ENCODE assay signal across 23 mouse cellular contexts in genomic region chr7:145118406-145118805, GRCm38 (mm10).
A peak's percentile ranks its signal among the peaks of the same experiment; 100 is the strongest.
DNase-seq lines count a peak whose midpoint lies in the region; ATAC-seq and TF ChIP-seq lines count a peak whose summit lies in the region.
"Had no signal": no experiment of that assay in that cellular context is flagged by ENCODE, and none has a peak within 500 bp of the region (broad histone marks: within the 10 kb centered on the region; RNA-seq: fewer than 3 reads in every experiment).

No protein-coding gene starts in this region.

- ATAC-seq in kidney, embryonic 14.5 days (ENCODE audit: low FRiP score, low TSS enrichment): peak; percentile 78
- peak; percentile 62 for ATAC-seq in kidney, embryonic 16.5 days (ENCODE audit: low FRiP score, low TSS enrichment)
- ATAC-seq: activated CD4-positive, CD25-positive, alpha-beta regulatory T cell, adult 4 months; CD4-positive, CD25-positive, alpha-beta regulatory T cell, adult 4 months; forebrain, embryonic 13.5 days; forebrain, embryonic 15.5 days; Patski had no signal

- 18% methylated on average over 4 of the region's 4 CpGs for WGBS in kidney, embryonic 14.5 days
- WGBS in kidney, embryonic 16.5 days: 22% methylated on average over 4 of the region's 4 CpGs
- WGBS in kidney, adult 2 months: 31% methylated on average over 4 of the region's 4 CpGs

- H3K27me3 ChIP-seq in kidney, embryonic 14.5 days (ENCODE audit: control insufficient read depth, insufficient read depth, low read length): no peaks in the 10 kb centered on the region
- H3K27me3 ChIP-seq in kidney, embryonic 16.5 days (ENCODE audit: insufficient read depth, low read length): no peaks in the 10 kb centered on the region
- H3K27me3 ChIP-seq in kidney, adult 2 months (replicated peaks; ENCODE audit: control insufficient read depth, insufficient read depth, low read length): no peaks in the 10 kb centered on the region
- H3K27me3 ChIP-seq: embryonic facial prominence, embryonic 12.5 days; forebrain, embryonic 13.5 days; forebrain, embryonic 15.5 days; Patski had no signal

- H3K4me2 ChIP-seq in kidney, embryonic 14.5 days (replicated peaks; ENCODE audit: low read depth, low read length): no peak overlapping the region
- no peak overlapping the region for H3K4me2 ChIP-seq in kidney, embryonic 16.5 days (replicated peaks; ENCODE audit: low read depth, low read length)
- H3K4me2 ChIP-seq: embryonic facial prominence, embryonic 12.5 days; forebrain, embryonic 13.5 days; forebrain, embryonic 15.5 days had no signal

- no peak for TF ChIP-seq CTCF in kidney, adult 2 months (conservative IDR thresholded peaks at IDR 0.05; ENCODE audit: insufficient read depth, insufficient read length, low read depth, low read length)

- H3K36me3 ChIP-seq in kidney, embryonic 14.5 days (ENCODE audit: control insufficient read depth, insufficient read depth, low read length): no peaks in the 10 kb centered on the region
- H3K36me3 ChIP-seq in kidney, embryonic 16.5 days (ENCODE audit: insufficient read depth, low read length): no peaks in the 10 kb centered on the region
- no peaks in the 10 kb centered on the region for H3K36me3 ChIP-seq in kidney, adult 2 months (ENCODE audit: control insufficient read depth, insufficient read depth, low read length)
- H3K36me3 ChIP-seq: embryonic facial prominence, embryonic 10.5 days; embryonic facial prominence, embryonic 12.5 days; forebrain, embryonic 15.5 days; G1E had no signal

- no peak for DNase-seq in kidney, adult 8-10 months
- no peak for DNase-seq in kidney, postnatal 14 days
- peak; percentile 47 to 63 for DNase-seq in kidney, postnatal 4 days
- no peak for DNase-seq in kidney, adult 2 months
- DNase-seq: adrenal gland, adult 8-10 months; adrenal gland, postnatal 14 days; adrenal gland, postnatal 36 days; B cell, adult 2 months; cerebellum, adult 11-12 months; cerebellum, adult 2 months; cerebellum, adult 9-10 months; cerebellum, postnatal 10 days; cerebellum, postnatal 25 days had no signal

- H3K4me3 ChIP-seq in kidney, embryonic 14.5 days (ENCODE audit: low read length): no peak overlapping the region
- H3K4me3 ChIP-seq in kidney, embryonic 16.5 days (ENCODE audit: low read length): no peak overlapping the region
- no peak overlapping the region for H3K4me3 ChIP-seq in kidney, adult 2 months (ENCODE audit: insufficient read depth, low read depth, low read length)
- H3K4me3 ChIP-seq: embryonic facial prominence, embryonic 10.5 days; embryonic facial prominence, embryonic 12.5 days; forebrain, embryonic 13.5 days; forebrain, embryonic 15.5 days had no signal

- no peak overlapping the region for H3K9ac ChIP-seq in kidney, embryonic 14.5 days (ENCODE audit: low read depth, low read length)
- H3K9ac ChIP-seq in kidney, embryonic 16.5 days (replicated peaks; ENCODE audit: low read length): no peak overlapping the region
- H3K9ac ChIP-seq: embryonic facial prominence, embryonic 12.5 days; forebrain, embryonic 13.5 days; forebrain, embryonic 15.5 days had no signal

- no peaks in the 10 kb centered on the region for H3K4me1 ChIP-seq in kidney, embryonic 14.5 days (ENCODE audit: control insufficient read depth, insufficient read depth, low read length)
- H3K4me1 ChIP-seq in kidney, embryonic 16.5 days (ENCODE audit: insufficient read depth, low read length): 0 out of 2 replicates have a peak, but pooled peaks cover 3% of the 10 kb centered on the region
- peaks cover 5% of the 10 kb centered on the region; the same call in 1 of the 2 replicates for H3K4me1 ChIP-seq in kidney, adult 2 months (ENCODE audit: control insufficient read depth, insufficient read depth, low read length)
- H3K4me1 ChIP-seq: forebrain, embryonic 15.5 days had no signal

- no peak overlapping the region for H3K27ac ChIP-seq in kidney, embryonic 14.5 days (ENCODE audit: low read depth, low read length)
- H3K27ac ChIP-seq in kidney, embryonic 16.5 days (ENCODE audit: low read length): peak overlapping the region; percentile 0; the same call in 1 of the 2 replicates
- H3K27ac ChIP-seq in kidney, adult 2 months (ENCODE audit: insufficient read depth, low read depth, low read length): no peak overlapping the region
- H3K27ac ChIP-seq: embryonic facial prominence, embryonic 10.5 days; embryonic facial prominence, embryonic 12.5 days; forebrain, embryonic 13.5 days; forebrain, embryonic 15.5 days had no signal

- no peaks in the 10 kb centered on the region for H3K9me3 ChIP-seq in kidney, embryonic 14.5 days (ENCODE audit: control insufficient read depth, low read length)
- no peaks in the 10 kb centered on the region for H3K9me3 ChIP-seq in kidney, embryonic 16.5 days (ENCODE audit: low read length)
- H3K9me3 ChIP-seq: embryonic facial prominence, embryonic 10.5 days; embryonic facial prominence, embryonic 12.5 days; forebrain, embryonic 13.5 days; forebrain, embryonic 15.5 days; G1E had no signal

- no peak for TF ChIP-seq POLR2A in kidney, adult 2 months (IDR thresholded peaks at IDR 0.05; ENCODE audit: low read depth, low read length)

Comparison
In these comparisons a context has a peak if more than half of its experiments do, and no peak if none do; other contexts are left out.
1. DNase-seq: peak in kidney, postnatal 4 days (2 of 2); none in kidney, adult 8-10 months (0 of 2), kidney, postnatal 14 days (single experiment) and kidney, adult 2 months (single experiment).